Mouse (Mus musculus): ENCODE measurements around the gene Arid5a. TPM values are rescaled to one million over a fixed set of nuclear protein-coding genes. Genes with fewer than 3 reads are reported as not detected.

Arid5a gene
- polyA plus RNA-seq, 1 experiment from 2014 or later = 6.7 TPM

DNA sequence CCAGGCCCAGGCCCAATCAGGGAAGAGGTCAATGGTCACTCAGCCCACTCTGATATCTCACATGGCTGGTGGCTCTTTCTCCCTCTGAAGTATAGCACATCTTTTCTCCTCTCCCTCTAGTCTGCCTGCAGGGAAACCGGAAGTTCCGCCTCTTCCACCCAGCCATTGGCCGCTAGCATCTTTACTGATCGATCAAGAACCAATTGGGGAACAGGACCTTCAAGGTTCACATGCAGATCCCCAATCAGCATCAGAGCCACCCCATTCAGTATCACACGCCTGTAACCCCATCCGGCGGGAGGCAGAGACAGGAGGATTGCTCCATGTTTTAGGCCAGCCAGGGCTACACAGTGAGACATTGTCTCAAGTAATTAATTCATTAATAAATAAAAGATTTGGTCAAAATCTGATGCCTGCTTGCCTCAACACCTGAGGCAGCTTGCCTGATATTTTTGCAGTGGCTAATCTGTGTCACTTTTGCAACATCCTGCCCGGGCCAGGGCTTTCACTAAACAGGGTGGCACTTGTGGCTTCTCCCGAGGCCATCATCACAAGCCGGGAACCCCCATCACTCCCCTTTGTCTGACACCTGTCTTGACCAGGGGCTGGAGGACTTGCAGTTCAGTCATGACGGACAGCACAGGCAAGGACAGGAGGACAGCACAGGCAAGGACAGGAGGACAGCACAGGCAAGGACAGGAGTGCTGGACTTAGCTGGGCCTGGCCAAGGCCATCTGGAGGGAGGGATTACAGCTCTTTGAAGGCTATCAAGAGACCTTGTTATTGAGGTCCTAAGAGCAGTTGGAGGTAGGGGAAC, 7.6 kb downstream of the Arid5a start:
- no peak overlapping the region for H3K4me2 ChIP-seq
- WGBS = 86% methylated on average over 11 of the region's 11 CpGs
- peaks cover 2% of the 10 kb centered on the region; the same call in 1 of the 2 replicates for H3K36me3 ChIP-seq
- ATAC-seq (ENCODE audit: low FRiP score, low read depth) = no peak
- no peak overlapping the region for H3K4me3 ChIP-seq
- H3K9me3 ChIP-seq = no peaks in the 10 kb centered on the region
- no peaks in the 10 kb centered on the region for H3K4me1 ChIP-seq (replicated peaks)
- H3K9ac ChIP-seq = no peak overlapping the region
- no peak overlapping the region for H3K27ac ChIP-seq (replicated peaks)
- H3K27me3 ChIP-seq = no peaks in the 10 kb centered on the region

DNA sequence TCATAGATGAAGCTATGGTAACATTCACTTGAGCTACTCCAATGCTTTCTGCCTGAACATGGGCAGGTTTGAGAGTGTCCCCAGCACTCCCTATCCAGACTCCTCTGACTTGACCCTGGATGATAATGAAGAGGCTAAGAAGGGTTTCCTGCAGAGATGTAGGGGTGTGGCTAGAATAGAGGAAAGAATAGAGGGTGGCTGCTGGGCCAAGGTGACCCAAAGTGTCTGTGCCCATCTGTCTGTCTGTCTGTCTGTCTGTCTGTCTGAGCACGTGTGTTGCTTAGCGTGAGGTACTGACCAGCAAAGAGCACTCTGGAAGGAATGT, 8.2 kb downstream of the Arid5a start:
- H3K4me2 ChIP-seq = no peak overlapping the region
- peaks cover 3% of the 10 kb centered on the region; the same call in 1 of the 2 replicates for H3K36me3 ChIP-seq
- 81% methylated on average over 2 of the region's 2 CpGs for WGBS
- H3K4me1 ChIP-seq (replicated peaks) = no peaks in the 10 kb centered on the region
- no peak overlapping the region for H3K4me3 ChIP-seq
- no peak overlapping the region for H3K9ac ChIP-seq
- no peaks in the 10 kb centered on the region for H3K9me3 ChIP-seq
- ATAC-seq (ENCODE audit: low FRiP score, low read depth) = no peak
- H3K27ac ChIP-seq (replicated peaks) = no peak overlapping the region
- no peaks in the 10 kb centered on the region for H3K27me3 ChIP-seq

DNA sequence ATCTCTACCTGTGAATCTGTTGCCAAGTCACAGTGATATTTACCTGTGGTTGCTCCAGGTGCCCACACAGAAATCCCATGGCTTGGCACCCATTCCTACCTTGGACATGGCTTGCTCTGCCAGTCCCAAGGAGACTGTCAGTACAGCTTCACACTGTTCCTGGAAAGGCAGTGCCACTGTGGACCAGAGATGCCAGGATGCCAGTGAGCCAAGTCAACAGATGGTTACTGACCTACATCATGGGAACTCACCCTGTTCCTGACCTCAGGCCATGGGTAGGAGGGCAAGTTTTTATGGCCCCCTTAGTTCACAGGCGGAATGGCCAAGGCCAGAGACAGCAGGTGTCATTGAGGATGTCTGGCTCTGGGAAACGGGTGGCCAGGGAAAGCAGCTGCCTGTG, 13.6 kb downstream of the Arid5a start:
- H3K4me3 ChIP-seq = no peak overlapping the region
- no peak overlapping the region for H3K27ac ChIP-seq (replicated peaks)
- H3K4me1 ChIP-seq (replicated peaks) = no peaks in the 10 kb centered on the region
- WGBS = 73% methylated on average over 2 of the region's 2 CpGs
- H3K36me3 ChIP-seq = peaks cover 3% of the 10 kb centered on the region; the same call in 1 of the 2 replicates
- no peaks in the 10 kb centered on the region for H3K27me3 ChIP-seq
- no peak overlapping the region for H3K9ac ChIP-seq
- H3K4me2 ChIP-seq = no peak overlapping the region
- no peaks in the 10 kb centered on the region for H3K9me3 ChIP-seq
- ATAC-seq (ENCODE audit: low FRiP score, low read depth) = no peak

DNA sequence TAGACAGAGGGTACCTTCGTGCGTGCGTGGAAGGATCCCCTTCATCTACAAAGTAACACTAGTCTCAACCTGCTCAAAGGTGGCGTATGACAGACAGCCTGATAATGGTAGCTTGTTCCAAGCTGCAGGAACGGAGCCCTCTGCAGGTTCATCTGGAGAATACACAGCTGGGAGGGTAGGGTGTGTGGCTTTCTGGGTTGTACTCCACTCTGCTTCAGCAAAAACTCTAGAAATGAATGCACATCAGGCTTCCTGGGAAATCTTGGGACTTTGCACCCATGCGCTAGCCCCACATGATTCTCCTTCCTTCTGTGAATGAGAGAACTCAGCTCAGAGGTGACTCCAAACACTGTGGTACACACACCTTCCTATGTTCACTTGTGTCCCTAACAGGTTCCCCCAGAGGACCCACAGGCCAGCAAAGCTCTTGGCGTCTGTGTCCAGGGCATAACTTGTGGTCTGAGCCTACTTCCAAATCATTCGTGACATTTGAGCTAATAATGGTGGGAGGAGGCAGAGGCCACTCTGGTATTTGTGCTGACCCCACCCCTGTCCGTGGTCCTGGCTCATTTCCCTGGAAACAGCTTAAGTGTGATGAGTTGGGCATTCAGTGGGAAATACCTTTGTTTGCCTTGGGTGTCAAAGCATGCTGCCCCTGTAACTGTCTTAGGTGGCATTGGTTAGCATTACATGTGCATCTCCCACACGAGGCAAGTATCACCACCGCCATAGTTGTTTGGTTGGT, 14.5 kb downstream of the Arid5a start:
- H3K4me2 ChIP-seq = no peak overlapping the region
- no peak overlapping the region for H3K9ac ChIP-seq
- peaks cover 3% of the 10 kb centered on the region; the same call in 1 of the 2 replicates for H3K36me3 ChIP-seq
- no peak overlapping the region for H3K27ac ChIP-seq (replicated peaks)
- no peak overlapping the region for H3K4me3 ChIP-seq
- H3K4me1 ChIP-seq (replicated peaks) = no peaks in the 10 kb centered on the region
- WGBS = 80% methylated on average over 11 of the region's 11 CpGs
- ATAC-seq (ENCODE audit: low FRiP score, low read depth) = no peak
- no peaks in the 10 kb centered on the region for H3K9me3 ChIP-seq
- no peaks in the 10 kb centered on the region for H3K27me3 ChIP-seq

DNA sequence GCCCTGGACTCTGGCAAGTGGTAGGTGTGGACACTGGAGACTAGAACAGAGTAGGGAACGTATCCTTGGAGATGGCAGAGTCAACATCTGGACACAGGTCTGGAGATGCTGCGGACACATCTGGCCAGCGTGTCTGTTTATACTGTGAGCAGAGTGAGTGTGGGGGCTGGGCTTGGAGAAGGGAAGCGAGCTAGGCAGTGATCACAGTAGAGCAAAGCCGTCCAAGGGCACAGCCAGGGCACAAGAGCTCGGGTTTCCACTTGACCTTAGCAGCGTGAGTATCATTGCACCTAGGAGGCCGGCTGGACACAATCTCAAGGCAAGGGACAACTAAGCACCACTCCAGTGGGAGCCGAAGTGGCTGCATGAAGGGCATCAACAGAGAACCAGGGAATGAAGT, 15.5 kb downstream of the Arid5a start:
- Histone ChIP-seq H3K27ac (replicated peaks) (no peak overlapping the region), H3K4me1 (replicated peaks) (no peaks in the 10 kb centered on the region), H3K4me2 (no peak overlapping the region), H3K27me3 (no peaks in the 10 kb centered on the region), H3K36me3 (peaks cover 3% of the 10 kb centered on the region; the same call in 1 of the 2 replicates), H3K4me3 (no peak overlapping the region), H3K9ac (no peak overlapping the region), H3K9me3 (no peaks in the 10 kb centered on the region)
- no peak for ATAC-seq (ENCODE audit: low FRiP score, low read depth)
- WGBS = 79% methylated on average over 9 of the region's 9 CpGs

DNA sequence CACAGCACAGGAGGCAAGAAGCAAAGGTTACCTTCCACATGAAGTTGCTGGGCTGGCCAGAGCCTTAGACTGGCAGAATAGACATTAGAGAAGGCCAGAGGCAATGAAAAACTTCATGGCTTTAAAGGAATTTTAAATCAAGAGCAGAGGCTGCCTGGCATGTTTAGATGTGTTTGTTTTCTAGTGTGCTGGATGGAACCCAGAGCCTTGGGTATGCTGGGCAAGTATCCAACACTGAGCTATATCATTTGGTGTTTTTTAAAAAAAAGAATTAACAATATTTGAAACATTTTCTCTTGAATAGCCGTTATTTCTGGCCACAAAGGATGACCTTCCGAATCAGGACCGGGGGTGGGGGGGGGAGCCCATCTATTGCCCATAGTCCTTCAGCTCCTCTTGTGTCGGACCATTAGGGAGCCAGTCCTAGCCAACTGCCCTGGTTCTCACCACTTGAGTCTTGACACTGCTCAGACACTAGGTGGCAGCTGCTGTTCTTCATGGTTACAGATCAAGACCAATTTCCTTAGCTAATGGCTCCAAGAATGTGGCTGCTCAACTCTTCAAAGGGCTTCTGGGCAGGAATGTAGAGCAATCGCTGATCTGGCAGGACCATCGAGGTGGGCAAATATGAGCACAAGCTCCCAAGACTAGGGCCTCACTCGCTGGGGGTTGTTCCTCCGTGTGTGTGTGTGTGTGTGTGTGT, 16.4 kb downstream of the Arid5a start:
- Histone ChIP-seq H3K36me3 (peaks cover 3% of the 10 kb centered on the region; the same call in 1 of the 2 replicates), H3K4me1 (replicated peaks) (no peaks in the 10 kb centered on the region), H3K9ac (no peak overlapping the region), H3K4me3 (no peak overlapping the region), H3K4me2 (no peak overlapping the region), H3K27ac (replicated peaks) (0 out of 2 replicates have a peak overlapping the region, but pooled peaks have one; percentile 48), H3K27me3 (no peaks in the 10 kb centered on the region), H3K9me3 (no peaks in the 10 kb centered on the region)
- 55% methylated on average over 8 of the region's 8 CpGs for WGBS
- ATAC-seq (ENCODE audit: low FRiP score, low read depth) = peak; percentile 68

DNA sequence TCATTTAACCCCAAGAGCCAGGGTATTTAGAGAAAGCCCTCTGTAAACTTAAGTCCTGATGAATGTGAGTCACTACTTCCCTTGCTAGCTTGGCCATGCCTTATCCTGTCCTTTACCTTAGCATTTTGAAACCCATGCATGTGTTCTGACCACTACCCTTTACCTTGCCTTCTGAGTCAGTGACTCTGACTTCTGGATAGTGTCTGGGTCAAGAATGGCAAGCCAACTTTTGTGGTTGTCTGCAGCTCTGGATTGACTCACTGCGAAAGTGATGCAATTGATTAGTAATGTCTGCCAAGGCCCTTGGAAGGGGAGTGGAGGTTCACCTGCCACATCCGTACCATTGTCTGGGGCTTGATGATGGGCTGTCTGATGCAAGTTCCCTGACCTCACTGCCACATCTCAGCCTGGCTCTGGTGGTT, 18.4 kb downstream of the Arid5a start:
- peaks cover 6% of the 10 kb centered on the region; the same call in 1 of the 2 replicates for H3K36me3 ChIP-seq
- no peak for ATAC-seq (ENCODE audit: low FRiP score, low read depth)
- no peaks in the 10 kb centered on the region for H3K9me3 ChIP-seq
- no peaks in the 10 kb centered on the region for H3K4me1 ChIP-seq (replicated peaks)
- no peak overlapping the region for H3K4me2 ChIP-seq
- H3K4me3 ChIP-seq = no peak overlapping the region
- H3K27ac ChIP-seq (replicated peaks) = no peak overlapping the region
- H3K9ac ChIP-seq = no peak overlapping the region
- H3K27me3 ChIP-seq = no peaks in the 10 kb centered on the region
- WGBS = 92% methylated on average over 2 of the region's 2 CpGs

DNA sequence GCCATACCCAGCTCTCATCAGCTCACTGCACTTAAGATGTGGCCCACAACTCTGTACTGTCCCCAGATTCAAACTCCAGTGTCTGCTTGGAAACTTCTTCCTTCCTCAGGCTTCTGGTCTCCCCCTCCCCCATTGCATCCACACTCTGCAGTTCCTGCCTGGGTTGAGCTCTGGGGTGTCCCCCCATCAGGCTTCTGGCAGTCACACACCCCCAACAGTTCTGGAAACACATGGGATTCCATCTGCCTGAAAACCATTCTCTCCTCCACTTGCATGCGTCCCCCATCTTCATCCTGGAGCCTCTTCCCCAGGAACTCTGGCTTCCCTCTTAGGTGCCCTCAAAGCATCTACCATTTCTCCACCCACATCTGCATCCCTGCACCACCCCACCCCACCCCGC, 19.3 kb downstream of the Arid5a start:
- 92% methylated on average over 2 of the region's 2 CpGs for WGBS
- no peaks in the 10 kb centered on the region for H3K4me1 ChIP-seq (replicated peaks)
- H3K4me2 ChIP-seq = no peak overlapping the region
- H3K27me3 ChIP-seq = no peaks in the 10 kb centered on the region
- H3K36me3 ChIP-seq = peaks cover 6% of the 10 kb centered on the region; the same call in 1 of the 2 replicates
- H3K9ac ChIP-seq = no peak overlapping the region
- ATAC-seq (ENCODE audit: low FRiP score, low read depth) = no peak
- no peaks in the 10 kb centered on the region for H3K9me3 ChIP-seq
- no peak overlapping the region for H3K27ac ChIP-seq (replicated peaks)
- no peak overlapping the region for H3K4me3 ChIP-seq

DNA sequence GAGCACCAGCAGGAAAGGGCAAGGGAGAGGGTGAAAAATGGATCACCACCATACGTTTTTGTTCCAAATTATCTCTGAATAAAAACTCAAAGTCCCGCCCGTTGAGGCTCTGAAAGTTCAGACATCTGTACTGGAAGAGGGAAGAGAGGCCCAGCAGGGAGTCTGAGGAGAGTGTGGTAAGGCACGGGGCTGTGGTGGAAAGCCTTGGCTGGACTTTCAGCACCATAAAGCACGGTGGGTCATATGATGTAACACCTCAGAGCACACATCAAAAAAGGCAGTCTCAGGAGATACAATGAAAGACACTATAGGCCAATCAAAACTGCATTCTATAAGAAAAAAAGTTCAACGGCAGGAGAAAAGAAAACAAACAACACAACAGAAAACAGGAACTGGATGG, 24.2 kb downstream of the Arid5a start:
- H3K4me3 ChIP-seq = no peak overlapping the region
- no peaks in the 10 kb centered on the region for H3K27me3 ChIP-seq
- no peak overlapping the region for H3K9ac ChIP-seq
- H3K27ac ChIP-seq (replicated peaks) = no peak overlapping the region
- H3K4me1 ChIP-seq (replicated peaks) = no peaks in the 10 kb centered on the region
- 72% methylated on average over 6 of the region's 6 CpGs for WGBS
- H3K36me3 ChIP-seq = peaks cover 26% of the 10 kb centered on the region
- no peak for ATAC-seq (ENCODE audit: low FRiP score, low read depth)
- no peaks in the 10 kb centered on the region for H3K9me3 ChIP-seq
- no peak overlapping the region for H3K4me2 ChIP-seq

DNA sequence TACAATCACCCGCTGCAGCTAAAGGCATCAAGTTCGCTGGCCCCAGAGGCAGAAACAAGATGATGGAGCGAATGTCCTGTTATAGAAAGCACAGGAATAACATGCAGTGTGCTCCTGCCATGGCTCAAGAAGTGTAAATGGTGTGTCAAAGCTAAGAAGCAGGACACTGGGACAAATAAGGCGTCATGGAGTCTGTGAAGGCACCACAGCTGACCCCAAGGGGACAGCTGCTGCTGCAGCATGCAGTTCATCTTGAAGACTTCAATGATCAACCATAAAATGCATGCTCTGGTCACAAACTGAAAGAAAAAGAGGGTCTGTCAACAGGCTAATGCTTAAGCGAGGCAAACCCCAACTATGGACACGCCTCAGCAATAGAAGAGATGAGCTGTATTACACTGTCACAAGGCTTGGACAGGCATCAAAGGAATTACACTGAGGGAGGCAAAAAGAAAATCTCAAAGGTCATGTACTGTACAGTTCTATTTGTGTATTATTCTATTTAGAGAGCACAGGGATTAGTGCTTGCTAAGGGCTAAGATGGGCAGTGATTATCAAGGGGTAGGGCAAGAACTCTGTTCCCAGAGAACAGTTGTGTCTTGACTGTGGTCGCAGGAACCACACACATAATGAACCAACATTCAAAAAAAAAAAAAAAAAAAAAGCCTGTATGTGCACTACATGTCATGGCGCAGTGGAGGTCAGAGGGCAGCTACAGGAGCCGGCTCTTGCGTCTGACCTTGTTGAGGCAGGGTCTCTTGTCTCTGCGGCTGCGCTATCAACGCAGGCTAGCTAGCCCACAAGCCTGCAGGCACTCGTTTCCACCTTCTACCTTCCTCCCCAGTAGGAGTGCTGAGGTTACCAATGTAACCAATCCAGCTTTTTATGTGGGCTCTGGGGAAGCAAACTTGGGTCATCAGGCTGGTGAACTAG, 25.7 kb downstream of the Arid5a start:
- Histone ChIP-seq H3K4me2 (no peak overlapping the region), H3K9ac (no peak overlapping the region), H3K27ac (replicated peaks) (no peak overlapping the region), H3K4me3 (no peak overlapping the region), H3K9me3 (no peaks in the 10 kb centered on the region), H3K4me1 (replicated peaks) (no peaks in the 10 kb centered on the region), H3K27me3 (no peaks in the 10 kb centered on the region), H3K36me3 (peaks cover 40% of the 10 kb centered on the region)
- no peak for ATAC-seq (ENCODE audit: low FRiP score, low read depth)
- WGBS = 82% methylated on average over 14 of the region's 14 CpGs

DNA sequence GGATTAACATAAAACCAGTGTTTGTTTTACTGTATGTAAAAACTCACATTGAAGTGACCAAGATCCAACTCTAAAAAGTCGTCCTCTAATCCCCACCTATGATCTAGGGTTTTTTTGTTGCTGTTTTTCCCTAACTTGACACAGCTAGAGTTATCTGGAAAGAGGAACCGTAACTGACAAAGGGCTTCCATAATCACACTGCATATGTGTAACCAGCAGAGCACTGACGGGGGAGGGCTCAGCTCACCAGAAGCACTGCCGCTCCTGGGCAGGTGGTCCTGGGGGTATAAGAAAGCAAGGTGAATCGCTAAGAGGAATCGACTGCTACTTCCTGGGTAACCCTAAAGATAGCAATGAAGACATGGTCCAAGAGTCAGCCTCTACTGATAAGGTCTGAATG, 35.0 kb downstream of the Arid5a start:
- Histone ChIP-seq H3K36me3 (peaks cover 96% of the 10 kb centered on the region), H3K9me3 (no peaks in the 10 kb centered on the region), H3K4me1 (replicated peaks) (no peaks in the 10 kb centered on the region), H3K27me3 (no peaks in the 10 kb centered on the region), H3K4me2 (no peak overlapping the region), H3K9ac (no peak overlapping the region), H3K27ac (replicated peaks) (no peak overlapping the region), H3K4me3 (no peak overlapping the region)
- WGBS = 96% methylated on average over 6 of the region's 6 CpGs
- no peak for ATAC-seq (ENCODE audit: low FRiP score, low read depth)
